Mouse (Mus musculus) embryo, embryonic 10.5 days (tissue): ENCODE results near the gene Gatad2a.

ENCODE experiments used
- DNase-seq: peaks from one replicate; pipeline ENCODE4 v3.0.0-alpha.2; 2015; ENCODE audit warnings: low spot score

Gene Gatad2a

DNA sequence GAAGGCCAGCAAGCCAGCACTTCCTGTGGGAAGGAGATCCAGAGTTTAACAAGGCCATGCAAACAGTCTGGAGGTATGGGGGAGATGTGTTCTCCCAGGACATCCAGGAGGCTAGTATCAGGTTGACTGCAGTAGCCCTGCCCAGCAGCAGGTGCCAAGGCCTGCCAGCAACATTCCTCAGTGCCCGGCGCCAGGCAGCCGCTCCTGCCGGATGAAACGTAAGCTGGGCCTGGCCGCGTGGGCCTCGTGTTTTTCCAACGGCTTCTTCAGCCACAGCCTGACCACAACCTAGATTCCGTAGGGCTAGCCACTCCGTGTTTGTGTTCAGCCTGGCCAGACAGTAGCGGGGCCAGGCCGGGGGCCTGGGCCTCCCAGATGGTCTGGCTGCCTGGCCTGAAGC is 121.5 kb downstream of the Gatad2a start:
- DNase-seq, result no peak

DNA sequence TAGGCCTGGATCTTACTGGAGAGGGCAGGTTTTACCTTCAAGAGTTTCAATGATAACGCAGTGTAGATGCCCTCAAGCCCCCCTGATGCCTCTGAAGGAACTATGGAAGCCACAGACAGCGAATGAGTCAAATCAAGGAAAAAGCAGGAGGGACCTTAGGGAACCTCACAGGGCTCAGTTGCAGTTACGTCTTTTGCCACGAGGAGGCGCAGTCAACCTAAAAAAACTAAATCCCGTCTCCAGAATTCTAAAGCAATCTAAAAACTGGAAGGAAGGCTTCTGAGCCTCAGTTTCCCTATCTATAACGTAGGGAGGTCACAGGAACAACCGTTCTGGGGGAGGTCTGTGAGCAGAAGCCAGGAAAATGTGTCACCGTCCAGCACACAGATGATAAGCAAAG is 122.0 kb downstream of the Gatad2a start:
- peak; percentile 84 for DNase-seq

DNA sequence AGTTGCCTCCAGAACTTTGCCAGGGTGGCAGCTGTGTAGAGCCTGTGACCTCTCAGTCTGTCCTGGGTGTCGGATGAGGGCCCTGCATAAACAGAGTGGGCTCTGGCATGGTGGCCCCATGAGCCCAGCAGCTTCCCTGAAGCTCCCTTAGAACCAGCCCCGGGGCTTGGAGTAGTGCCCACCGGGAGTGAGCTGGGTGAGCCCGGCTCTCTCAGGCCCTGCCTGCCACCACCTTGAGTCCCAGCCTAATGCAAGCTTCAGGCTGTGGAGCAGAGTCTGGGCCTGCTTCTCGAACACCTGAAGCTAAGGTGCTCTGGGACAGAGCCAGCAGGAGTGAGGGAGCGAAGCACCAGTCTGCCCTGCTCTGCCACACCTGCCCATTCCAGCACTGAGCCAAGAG is 125.3 kb downstream of the Gatad2a start:
- DNase-seq, result no peak

DNA sequence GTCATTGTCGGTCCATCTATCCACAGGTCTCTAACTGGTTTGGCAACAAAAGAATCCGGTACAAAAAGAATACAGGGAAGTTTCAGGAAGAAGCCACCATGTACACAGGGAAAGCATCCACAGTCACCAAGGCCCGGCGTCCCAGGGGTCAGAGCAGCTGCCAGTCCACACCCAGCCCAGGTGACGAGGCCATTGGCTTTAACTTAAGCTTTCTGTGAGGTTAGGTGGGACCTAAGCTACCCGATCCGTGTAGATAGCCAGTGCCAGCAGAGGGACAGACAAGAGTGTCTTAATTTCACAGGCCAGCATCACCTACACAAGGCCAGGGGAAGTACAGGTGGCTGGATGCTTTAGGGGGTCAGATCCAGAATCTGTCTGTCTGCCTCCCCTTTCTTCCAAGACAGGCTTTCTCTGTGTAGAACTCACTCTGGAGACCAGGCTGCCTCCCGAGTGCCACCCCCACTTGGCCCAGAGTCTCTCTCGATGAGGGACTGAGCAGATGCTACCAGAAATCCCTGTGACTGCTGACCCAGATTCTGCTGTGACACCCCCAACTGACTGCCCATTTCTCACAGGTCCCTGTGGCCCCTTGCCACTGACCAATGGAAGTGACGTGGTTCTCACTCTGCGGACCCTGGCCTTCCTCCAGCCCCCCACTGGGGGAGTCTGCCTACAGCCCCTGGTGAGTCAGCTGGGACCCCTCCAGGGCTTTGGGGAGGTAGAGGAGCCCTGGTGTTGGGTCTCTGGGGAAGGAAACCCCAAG is 126.0 kb downstream of the Gatad2a start:
- no peak for DNase-seq

DNA sequence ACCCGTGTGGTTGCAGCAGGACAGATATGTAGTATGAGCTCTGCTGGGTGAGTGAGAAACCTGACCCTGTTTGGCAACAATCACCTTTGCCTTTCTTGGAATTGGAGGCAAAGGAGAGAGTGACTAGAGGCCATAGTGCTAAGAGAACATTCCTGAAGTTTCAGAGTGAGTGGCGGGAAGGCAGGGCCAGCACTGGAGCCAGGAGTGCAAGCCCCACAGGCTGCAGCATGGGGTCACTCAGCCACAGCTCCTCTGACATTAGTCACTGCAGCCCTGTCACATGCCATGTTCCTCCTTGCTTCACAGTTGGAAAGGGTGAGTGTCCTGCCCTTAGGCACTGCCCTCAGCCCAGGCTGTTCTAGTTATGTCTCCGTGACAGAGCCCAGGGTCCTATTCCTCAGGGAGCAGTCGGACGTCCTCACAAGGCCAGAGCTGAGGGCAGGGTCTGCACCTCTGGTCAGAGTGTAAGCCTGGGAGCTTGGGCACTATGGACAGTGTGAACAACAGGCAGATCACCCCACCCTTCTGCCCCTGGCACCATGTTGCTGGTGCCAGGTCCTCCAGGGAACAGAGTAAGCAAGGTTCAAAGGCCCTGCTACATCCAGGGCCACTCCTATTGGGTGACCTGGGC is 128.4 kb downstream of the Gatad2a start:
- DNase-seq, result no peak

DNA sequence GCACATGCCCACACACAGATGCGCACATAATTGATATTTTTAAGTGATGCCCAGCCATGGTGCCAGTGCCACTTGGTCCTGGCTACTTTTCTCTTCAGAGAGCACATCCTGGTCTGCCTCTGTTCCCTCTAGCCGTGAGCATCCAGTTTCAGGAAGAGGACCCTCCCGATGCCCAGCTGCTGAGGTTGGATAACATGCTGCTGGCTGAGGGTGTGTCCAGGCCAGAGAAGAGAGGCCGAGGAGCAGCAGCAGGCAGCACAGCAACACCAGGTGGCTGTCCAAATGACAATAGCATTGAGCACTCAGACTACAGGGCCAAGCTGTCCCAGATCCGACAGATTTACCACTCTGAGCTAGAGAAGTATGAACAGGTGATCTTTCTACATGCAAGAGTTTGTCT is 132.0 kb downstream of the Gatad2a start:
- DNase-seq, result no peak

DNA sequence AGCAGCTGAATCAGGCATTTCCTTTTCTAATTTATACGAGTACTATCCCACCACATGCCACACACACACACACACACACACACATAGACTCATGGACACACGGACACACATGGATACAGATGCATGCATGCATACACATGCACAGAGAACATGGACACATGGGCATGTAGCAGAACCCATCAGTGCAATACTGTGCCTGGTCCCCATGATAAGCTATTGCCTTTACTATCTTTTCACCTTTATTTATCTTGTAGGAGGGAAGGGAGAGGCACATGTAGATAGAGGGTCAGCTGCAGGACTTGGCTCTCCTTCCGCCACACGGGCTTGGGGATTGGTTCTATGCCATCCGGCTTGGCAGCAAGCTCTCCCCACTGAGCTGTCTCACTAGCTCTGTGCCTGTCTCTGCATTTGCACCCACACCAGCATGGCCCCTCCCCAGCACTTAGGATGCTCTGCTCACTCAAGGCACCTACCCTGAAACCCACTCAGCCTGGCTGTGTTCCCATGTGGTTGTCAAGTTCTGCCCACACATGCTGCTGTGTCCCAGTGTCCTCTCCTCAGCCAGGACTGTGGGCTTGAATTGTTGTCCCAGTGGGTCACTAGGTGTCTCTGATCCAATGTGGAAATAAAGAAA is 132.7 kb downstream of the Gatad2a start:
- DNase-seq, result no peak

DNA sequence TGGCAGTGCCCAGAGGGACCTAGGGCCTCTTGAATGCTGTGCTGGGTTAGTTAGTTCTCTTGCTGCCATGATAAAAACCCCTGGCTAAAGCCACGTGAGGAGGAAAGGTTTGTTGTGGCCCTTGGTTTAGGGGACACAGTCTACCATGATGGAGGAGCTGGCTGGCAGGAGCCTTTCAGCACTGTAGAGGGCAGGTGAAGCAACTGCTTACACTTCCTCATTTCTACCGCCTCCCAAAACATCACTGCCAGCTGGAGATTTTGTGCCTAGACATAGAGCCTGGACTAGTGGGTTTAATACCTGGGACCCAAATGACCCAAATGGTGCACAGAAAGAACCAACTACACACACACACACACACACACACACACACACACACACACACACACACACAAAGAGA is 134.9 kb downstream of the Gatad2a start:
- no peak for DNase-seq

DNA sequence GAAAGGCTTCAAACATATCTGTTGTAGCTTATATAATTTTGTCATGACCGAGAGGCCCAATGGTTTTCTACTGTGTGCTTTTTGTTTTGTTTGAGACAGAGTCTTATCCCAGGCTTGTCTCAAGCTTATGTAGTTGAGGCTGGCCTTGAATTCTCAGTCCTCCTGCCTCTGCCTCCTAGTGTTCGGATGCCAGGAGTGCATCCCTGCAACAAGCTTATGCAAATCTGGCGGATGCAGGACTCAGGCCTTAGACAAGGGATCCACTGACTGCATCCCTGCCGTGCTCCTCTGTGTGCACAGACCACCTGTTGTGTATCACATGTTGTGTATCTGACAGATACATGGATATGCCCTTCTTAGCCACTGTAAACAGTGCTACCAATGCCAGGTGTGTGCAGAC is 135.4 kb downstream of the Gatad2a start:
- peak; percentile 37 for DNase-seq
